Mouse (Mus musculus): Measurements from ENCODE around the gene Sept9. TPM values are rescaled to one million over a fixed set of nuclear protein-coding genes. Genes with fewer than 3 reads are reported as not detected.

The Sept9 gene
- polyA plus RNA-seq, 1 experiment from 2014 or later: 139 TPM

- WGBS: 73% methylated on average over 9 of the region's 9 CpGs
- H3K27ac ChIP-seq (ENCODE audit: low read length): no peak overlapping the region
- no peaks in the 10 kb centered on the region for H3K9me3 ChIP-seq (ENCODE audit: control insufficient read depth, low read length)
- no peak overlapping the region for H3K4me3 ChIP-seq (ENCODE audit: low read length)
- ATAC-seq (ENCODE audit: low read depth): 0 out of 2 replicates have a peak, but pooled peaks have one; percentile 15
- H3K4me1 ChIP-seq (replicated peaks; ENCODE audit: control insufficient read depth, insufficient read depth, low read length): peaks cover 23% of the 10 kb centered on the region
- H3K4me2 ChIP-seq (ENCODE audit: low read depth, low read length): no peak overlapping the region
- H3K27me3 ChIP-seq (ENCODE audit: control insufficient read depth, insufficient read depth, low read depth, low read length): no peaks in the 10 kb centered on the region
- no peak overlapping the region for H3K9ac ChIP-seq (ENCODE audit: low read length)
- peaks cover 3% of the 10 kb centered on the region; the same call in 1 of the 2 replicates for H3K36me3 ChIP-seq (ENCODE audit: control insufficient read depth, insufficient read depth, low read length)
Measured at GRCm38 (mm10) chr11:117259178-117259960, 59.9 kb downstream of the Sept9 start.

DNA sequence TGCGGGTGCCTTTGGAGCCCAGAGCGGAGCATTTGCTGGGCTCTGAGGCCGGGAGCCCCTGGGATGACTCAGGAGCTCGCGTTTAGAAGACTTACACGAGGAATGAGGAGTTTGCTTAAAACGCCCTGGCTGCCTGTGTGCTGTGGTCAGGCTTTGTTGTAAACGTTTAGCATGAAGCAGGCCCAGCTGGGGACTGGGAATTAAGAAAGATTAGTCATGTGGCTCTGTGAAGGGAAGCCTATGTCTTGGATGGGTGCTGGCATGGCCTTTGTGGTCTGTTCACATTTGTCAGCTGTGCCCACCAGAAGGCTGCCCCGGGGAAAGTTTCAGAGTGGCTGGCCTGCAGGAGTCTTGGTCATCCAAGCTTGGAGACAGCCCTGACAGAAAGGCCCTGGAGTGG is 61.2 kb downstream of the Sept9 start:
- WGBS: 62% methylated on average over 9 of the region's 9 CpGs
- ATAC-seq (ENCODE audit: low read depth): no peak
- no peaks in the 10 kb centered on the region for H3K9me3 ChIP-seq (ENCODE audit: control insufficient read depth, low read length)
- peaks cover 31% of the 10 kb centered on the region for H3K4me1 ChIP-seq (replicated peaks; ENCODE audit: control insufficient read depth, insufficient read depth, low read length)
- peaks cover 3% of the 10 kb centered on the region; the same call in 1 of the 2 replicates for H3K36me3 ChIP-seq (ENCODE audit: control insufficient read depth, insufficient read depth, low read length)
- H3K4me3 ChIP-seq (ENCODE audit: low read length): no peak overlapping the region
- H3K27me3 ChIP-seq (ENCODE audit: control insufficient read depth, insufficient read depth, low read depth, low read length): no peaks in the 10 kb centered on the region
- H3K9ac ChIP-seq (ENCODE audit: low read length): no peak overlapping the region
- H3K4me2 ChIP-seq (ENCODE audit: low read depth, low read length): no peak overlapping the region
- H3K27ac ChIP-seq (ENCODE audit: low read length): no peak overlapping the region

DNA sequence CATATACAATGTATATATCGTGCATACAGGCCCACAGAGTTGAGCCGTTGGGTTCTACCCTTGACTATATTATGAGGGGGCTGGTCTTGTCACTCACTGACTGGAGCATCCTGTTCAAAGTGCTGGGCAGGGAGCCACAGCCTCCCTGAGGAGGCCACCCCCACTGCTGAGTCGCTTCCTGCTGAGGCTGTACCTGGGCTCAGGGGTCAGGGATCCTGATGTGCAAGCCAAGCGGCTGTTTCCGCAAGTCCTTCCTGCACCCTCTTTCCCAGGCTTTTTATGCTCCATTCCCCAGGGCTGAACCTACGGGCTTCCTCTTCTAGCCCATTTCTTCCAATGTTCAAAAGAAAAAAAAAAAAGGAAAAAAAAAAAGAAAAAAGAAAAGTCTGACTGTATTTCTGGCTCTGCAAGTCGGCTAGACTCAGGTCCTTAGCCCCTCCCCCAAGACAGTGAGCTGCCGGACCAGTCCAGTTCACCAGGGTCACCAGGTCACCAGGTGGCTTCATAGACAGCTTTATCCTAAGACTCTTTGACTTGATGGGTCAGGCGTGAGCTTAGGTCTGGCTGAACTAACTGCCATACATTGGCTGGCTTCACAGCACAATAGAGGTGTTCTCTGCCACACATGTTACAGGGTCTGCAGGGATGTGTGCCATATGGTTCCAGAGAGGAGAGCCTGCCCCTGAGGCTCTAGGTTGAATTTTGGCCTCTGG is 63.8 kb downstream of the Sept9 start:
- H3K27me3 ChIP-seq (ENCODE audit: control insufficient read depth, insufficient read depth, low read depth, low read length): no peaks in the 10 kb centered on the region
- no peak overlapping the region for H3K4me3 ChIP-seq (ENCODE audit: low read length)
- peaks cover 50% of the 10 kb centered on the region for H3K4me1 ChIP-seq (replicated peaks; ENCODE audit: control insufficient read depth, insufficient read depth, low read length)
- no peak overlapping the region for H3K9ac ChIP-seq (ENCODE audit: low read length)
- H3K36me3 ChIP-seq (ENCODE audit: control insufficient read depth, insufficient read depth, low read length): no peaks in the 10 kb centered on the region
- no peaks in the 10 kb centered on the region for H3K9me3 ChIP-seq (ENCODE audit: control insufficient read depth, low read length)
- ATAC-seq (ENCODE audit: low read depth): no peak
- no peak overlapping the region for H3K4me2 ChIP-seq (ENCODE audit: low read depth, low read length)
- 44% methylated on average over 9 of the region's 9 CpGs for WGBS
- peak overlapping the region; percentile 66 for H3K27ac ChIP-seq (ENCODE audit: low read length)

DNA sequence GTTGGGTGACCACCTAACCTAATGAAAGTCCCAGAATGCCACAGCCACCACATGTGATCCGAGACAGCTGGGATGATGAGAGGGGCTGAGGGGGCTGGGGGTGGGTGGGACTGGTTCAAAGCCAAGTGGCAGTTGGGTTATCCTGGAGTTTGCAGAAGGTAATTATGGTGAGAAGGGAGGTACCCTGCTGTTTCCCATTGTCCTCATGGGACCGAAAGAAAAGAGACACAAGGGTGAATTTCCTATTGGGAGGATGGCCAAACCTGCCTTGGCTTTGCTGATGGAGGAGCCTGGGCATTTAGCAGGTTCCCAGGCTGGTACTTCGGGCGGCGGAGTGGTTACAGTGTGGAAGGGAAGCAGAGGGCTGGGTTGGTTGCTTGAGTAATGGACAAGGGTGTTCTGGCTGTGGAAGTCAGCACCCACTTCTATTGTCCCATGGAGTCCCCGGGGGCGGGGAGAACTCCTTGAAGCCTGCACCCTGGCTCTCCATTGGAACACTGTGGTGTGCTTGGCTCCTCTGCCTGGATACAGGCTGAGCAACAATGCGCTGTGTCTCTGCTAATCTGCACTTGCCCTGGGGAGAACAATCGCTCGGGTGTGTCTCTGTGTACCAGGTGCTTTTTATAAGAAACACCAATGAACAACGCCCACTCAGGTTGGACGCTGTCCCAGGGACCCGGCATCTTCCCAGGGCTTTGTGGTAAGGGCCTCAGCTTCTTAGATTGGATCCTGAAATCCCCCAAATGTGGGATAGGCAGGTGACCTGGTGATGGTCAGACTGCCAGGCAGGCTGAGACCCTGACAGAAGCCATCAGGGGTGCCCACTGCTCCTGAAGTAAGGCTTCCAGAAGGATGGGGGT is 64.9 kb downstream of the Sept9 start:
- Histone ChIP-seq H3K4me3 (ENCODE audit: low read length) (no peak overlapping the region), H3K27me3 (ENCODE audit: control insufficient read depth, insufficient read depth, low read depth, low read length) (no peaks in the 10 kb centered on the region), H3K9me3 (ENCODE audit: control insufficient read depth, low read length) (no peaks in the 10 kb centered on the region), H3K36me3 (ENCODE audit: control insufficient read depth, insufficient read depth, low read length) (no peaks in the 10 kb centered on the region), H3K9ac (ENCODE audit: low read length) (no peak overlapping the region), H3K4me2 (ENCODE audit: low read depth, low read length) (peak overlapping the region; percentile 79; the same call in 1 of the 2 replicates), H3K4me1 (replicated peaks; ENCODE audit: control insufficient read depth, insufficient read depth, low read length) (peaks cover 61% of the 10 kb centered on the region), H3K27ac (ENCODE audit: low read length) (peak overlapping the region; percentile 66)
- WGBS: 52% methylated on average over 13 of the region's 13 CpGs
- no peak for ATAC-seq (ENCODE audit: low read depth)

DNA sequence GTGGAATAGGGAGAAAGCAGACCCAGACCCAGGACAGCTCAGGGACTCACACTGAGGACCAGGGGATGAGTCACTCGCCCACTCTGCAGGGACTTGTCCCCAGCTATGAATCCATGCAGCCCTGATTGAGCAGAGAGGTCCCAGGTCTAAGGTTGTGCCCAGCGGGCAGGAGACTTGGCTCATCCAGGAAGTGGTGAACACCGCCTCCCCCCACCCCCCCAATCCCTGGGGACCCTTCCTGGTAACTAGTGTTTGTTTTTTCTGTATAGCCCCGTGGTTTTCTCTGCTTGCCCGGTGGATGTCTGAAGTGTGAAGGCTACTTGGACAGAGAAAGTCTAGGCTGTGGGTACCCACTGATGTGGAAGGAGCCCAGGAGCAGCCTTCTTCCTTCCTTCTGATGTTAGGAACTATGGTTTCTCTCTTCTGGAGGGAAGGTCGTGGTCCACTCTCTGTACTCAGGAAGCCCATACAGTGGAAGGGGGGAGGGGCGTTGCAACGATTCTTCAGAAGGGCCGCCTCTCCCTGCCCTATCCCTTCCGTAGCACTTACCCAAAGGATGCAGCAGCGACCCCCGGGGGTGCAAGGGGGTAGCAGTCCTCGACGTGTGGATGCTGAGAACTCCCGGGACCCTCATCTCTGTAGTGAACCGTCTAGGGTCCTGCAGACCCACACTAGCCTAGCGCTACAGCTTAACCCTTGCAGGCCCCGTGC is 66.0 kb downstream of the Sept9 start:
- WGBS: 4% methylated on average over 18 of the region's 18 CpGs
- H3K27ac ChIP-seq (ENCODE audit: low read length): peak overlapping the region; percentile 90
- ATAC-seq (ENCODE audit: low read depth): peak; percentile 71
- peak overlapping the region; percentile 79 for H3K4me2 ChIP-seq (ENCODE audit: low read depth, low read length)
- H3K9me3 ChIP-seq (ENCODE audit: control insufficient read depth, low read length): no peaks in the 10 kb centered on the region
- H3K27me3 ChIP-seq (ENCODE audit: control insufficient read depth, insufficient read depth, low read depth, low read length): no peaks in the 10 kb centered on the region
- H3K36me3 ChIP-seq (ENCODE audit: control insufficient read depth, insufficient read depth, low read length): no peaks in the 10 kb centered on the region
- peaks cover 71% of the 10 kb centered on the region for H3K4me1 ChIP-seq (replicated peaks; ENCODE audit: control insufficient read depth, insufficient read depth, low read length)
- peak overlapping the region; percentile 76 for H3K4me3 ChIP-seq (ENCODE audit: low read length)
- H3K9ac ChIP-seq (ENCODE audit: low read length): peak overlapping the region; percentile 80

GRCm38 (mm10) chr11:117265981-117266905 is 66.8 kb downstream of the Sept9 start:
- ATAC-seq (ENCODE audit: low read depth): peak; percentile 90
- Histone ChIP-seq H3K27ac (ENCODE audit: low read length) (peak overlapping the region; percentile 90), H3K4me3 (ENCODE audit: low read length) (peak overlapping the region; percentile 76), H3K36me3 (ENCODE audit: control insufficient read depth, insufficient read depth, low read length) (no peaks in the 10 kb centered on the region), H3K27me3 (ENCODE audit: control insufficient read depth, insufficient read depth, low read depth, low read length) (no peaks in the 10 kb centered on the region), H3K4me2 (ENCODE audit: low read depth, low read length) (peak overlapping the region; percentile 79), H3K4me1 (replicated peaks; ENCODE audit: control insufficient read depth, insufficient read depth, low read length) (peaks cover 71% of the 10 kb centered on the region), H3K9me3 (ENCODE audit: control insufficient read depth, low read length) (no peaks in the 10 kb centered on the region), H3K9ac (ENCODE audit: low read length) (peak overlapping the region; percentile 80)
- under 1% methylated on average over 63 of the region's 69 CpGs for WGBS

DNA sequence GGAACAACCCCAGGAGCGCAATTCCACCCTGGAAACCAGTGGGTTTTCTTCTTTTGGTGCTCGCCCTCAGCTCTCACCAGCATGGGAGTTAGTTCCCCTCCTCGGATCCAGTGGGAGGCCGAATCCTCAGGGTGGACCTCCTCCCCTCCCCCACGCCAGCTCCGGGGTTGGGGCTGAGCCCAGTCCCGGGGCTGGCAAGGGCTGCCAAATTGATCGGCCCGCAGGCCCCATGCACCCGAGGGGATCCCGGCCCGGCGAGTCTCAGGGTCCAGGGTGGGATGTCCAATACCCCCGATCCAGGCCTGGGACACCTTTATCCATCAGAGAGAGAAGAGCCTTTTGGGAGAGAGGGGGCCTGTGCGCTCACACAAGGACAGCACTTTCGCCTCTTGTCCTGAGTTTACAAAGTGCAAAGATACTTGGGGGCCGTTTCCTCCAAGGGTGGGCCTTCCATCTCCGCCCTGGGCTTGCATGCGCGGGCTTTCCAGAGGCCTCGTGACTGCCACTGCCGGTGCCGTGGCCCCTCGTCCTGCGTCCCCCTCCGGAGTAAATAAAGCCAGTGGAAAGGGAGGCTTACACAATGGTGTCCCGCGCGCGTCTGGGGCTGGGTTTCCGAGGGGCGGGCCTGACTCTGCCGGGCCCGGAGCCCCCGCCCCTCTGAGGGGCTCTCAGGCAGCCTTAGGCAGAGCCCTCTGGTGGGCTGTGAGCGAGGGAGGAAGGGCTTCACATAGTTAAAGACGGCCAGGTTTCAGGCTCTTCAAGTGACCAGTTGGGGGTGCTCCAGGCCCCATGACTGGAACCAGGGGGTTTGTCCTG is 67.7 kb downstream of the Sept9 start:
- ATAC-seq (ENCODE audit: low read depth): peak; percentile 54
- Histone ChIP-seq H3K27me3 (ENCODE audit: control insufficient read depth, insufficient read depth, low read depth, low read length) (no peaks in the 10 kb centered on the region), H3K9ac (ENCODE audit: low read length) (peak overlapping the region; percentile 80), H3K4me1 (replicated peaks; ENCODE audit: control insufficient read depth, insufficient read depth, low read length) (peaks cover 71% of the 10 kb centered on the region), H3K4me2 (ENCODE audit: low read depth, low read length) (peak overlapping the region; percentile 79), H3K27ac (ENCODE audit: low read length) (peak overlapping the region; percentile 90), H3K4me3 (ENCODE audit: low read length) (peak overlapping the region; percentile 76), H3K9me3 (ENCODE audit: control insufficient read depth, low read length) (no peaks in the 10 kb centered on the region), H3K36me3 (ENCODE audit: control insufficient read depth, insufficient read depth, low read length) (no peaks in the 10 kb centered on the region)
- WGBS: 1% methylated on average over 37 of the region's 37 CpGs

Data from lung, embryonic 16.5 days (tissue).